Mouse (Mus musculus): Measurements from ENCODE around the gene Aaas. TPM values are rescaled to one million over a fixed set of nuclear protein-coding genes. Genes with fewer than 3 reads are reported as not detected.

Gene Aaas
- polyA plus RNA-seq, 1 experiment from 2014 or later: 42.4 TPM

DNA sequence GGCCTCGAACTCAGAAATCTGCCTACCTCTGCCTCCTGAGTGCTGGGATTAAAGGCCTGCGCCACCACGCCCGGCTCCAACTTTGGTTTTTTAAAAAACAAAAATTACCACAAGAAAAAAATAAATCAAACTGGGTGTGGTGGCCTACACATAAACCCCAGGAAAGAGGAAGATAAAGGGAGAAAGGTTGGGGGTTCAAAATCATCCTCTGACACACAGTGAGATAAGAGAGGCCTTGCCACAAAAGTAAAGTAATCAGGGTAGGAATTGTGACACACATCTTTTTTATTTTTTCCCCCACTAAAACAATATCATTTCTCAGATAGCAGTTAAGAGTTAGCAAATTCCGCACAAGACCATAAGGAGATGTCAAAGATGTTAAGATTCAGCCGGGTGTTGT, 33.1 kb upstream of the Aaas start:
- H3K27ac ChIP-seq (ENCODE audit: low read length): no peak overlapping the region
- H3K36me3 ChIP-seq (ENCODE audit: control insufficient read depth, insufficient read depth): no peaks in the 10 kb centered on the region
- H3K4me1 ChIP-seq (ENCODE audit: control insufficient read depth, low read depth, low read length): peaks cover 6% of the 10 kb centered on the region
- no peaks in the 10 kb centered on the region for H3K27me3 ChIP-seq (ENCODE audit: control insufficient read depth, insufficient read depth, low read depth, low read length)
- no peak overlapping the region for H3K4me2 ChIP-seq (ENCODE audit: low read depth, low read length)
- no peak for ATAC-seq (ENCODE audit: low read depth)
- 32% methylated on average over 6 of the region's 6 CpGs for WGBS (ENCODE audit: insufficient replicate concordance)
- H3K9ac ChIP-seq (ENCODE audit: low read depth, low read length): no peak overlapping the region
- H3K4me3 ChIP-seq (ENCODE audit: low read depth, low read length): no peak overlapping the region
- H3K9me3 ChIP-seq (replicated peaks; ENCODE audit: control insufficient read depth, low read length): no peaks in the 10 kb centered on the region

DNA sequence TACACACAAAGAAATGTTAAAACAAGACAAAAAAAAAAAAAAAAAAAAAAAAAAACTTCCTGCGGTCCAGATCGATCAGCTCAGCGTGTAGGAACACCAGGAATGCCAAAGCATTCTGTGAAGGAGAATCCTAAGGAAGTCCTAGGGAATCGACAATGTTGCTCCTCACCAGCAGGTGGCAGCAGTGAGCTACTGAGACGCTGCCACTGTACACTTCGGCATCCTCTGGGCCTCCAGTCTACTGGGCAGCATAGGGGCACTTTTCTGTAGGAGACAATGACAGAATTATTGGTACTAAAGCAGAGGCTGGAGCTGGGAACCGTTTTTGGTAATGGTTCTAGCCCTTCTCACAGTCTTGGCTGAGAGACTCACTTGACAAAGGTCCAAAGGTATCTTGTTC, 31.0 kb upstream of the Aaas start:
- H3K27me3 ChIP-seq (ENCODE audit: control insufficient read depth, insufficient read depth, low read depth, low read length): no peaks in the 10 kb centered on the region; the same call in 1 of the 2 replicates

DNA sequence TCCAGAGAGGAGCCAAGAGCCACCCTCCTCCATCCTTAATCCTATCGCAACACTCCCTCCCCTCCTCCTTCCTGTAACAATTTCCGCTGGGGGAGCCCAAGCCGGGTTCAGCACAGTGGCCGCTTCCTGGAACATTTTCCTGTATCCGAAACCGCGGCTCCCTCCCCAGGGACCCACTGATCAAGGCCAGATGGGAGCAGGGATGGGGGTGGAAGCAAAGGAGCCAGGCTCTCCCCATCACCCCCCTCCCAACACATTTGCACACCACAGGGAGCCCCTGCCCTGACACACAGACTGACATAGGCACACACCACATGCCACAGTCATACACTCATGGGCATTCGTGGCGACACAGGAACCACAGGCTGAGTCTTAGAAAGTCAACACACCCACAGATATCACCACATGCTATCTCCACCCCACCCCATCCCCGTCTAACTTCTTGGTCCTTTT, 27.3 kb upstream of the Aaas start:
- peak overlapping the region; percentile 95 for H3K4me2 ChIP-seq (ENCODE audit: low read depth, low read length)
- peak overlapping the region; percentile 37; the same call in 1 of the 2 replicates for H3K27ac ChIP-seq (ENCODE audit: low read length)
- 4% methylated on average over 10 of the region's 10 CpGs for WGBS (ENCODE audit: insufficient replicate concordance)
- peaks cover 6% of the 10 kb centered on the region for H3K27me3 ChIP-seq (ENCODE audit: control insufficient read depth, insufficient read depth, low read depth, low read length)
- H3K9me3 ChIP-seq (replicated peaks; ENCODE audit: control insufficient read depth, low read length): no peaks in the 10 kb centered on the region
- ATAC-seq (ENCODE audit: low read depth): no peak
- H3K36me3 ChIP-seq (ENCODE audit: control insufficient read depth, insufficient read depth): no peaks in the 10 kb centered on the region
- H3K9ac ChIP-seq (ENCODE audit: low read depth, low read length): no peak overlapping the region
- no peak overlapping the region for H3K4me3 ChIP-seq (ENCODE audit: low read depth, low read length)
- H3K4me1 ChIP-seq (ENCODE audit: control insufficient read depth, low read depth, low read length): peaks cover 23% of the 10 kb centered on the region

More for the DNA sequence above, 31.0 kb upstream of the Aaas start:
- H3K27ac ChIP-seq (ENCODE audit: low read length): no peak overlapping the region
- no peaks in the 10 kb centered on the region for H3K36me3 ChIP-seq (ENCODE audit: control insufficient read depth, insufficient read depth)
- no peaks in the 10 kb centered on the region for H3K9me3 ChIP-seq (replicated peaks; ENCODE audit: control insufficient read depth, low read length)
- WGBS (ENCODE audit: insufficient replicate concordance): 1% methylated on average over 7 of the region's 7 CpGs
- peaks cover 17% of the 10 kb centered on the region for H3K4me1 ChIP-seq (ENCODE audit: control insufficient read depth, low read depth, low read length)
- H3K4me3 ChIP-seq (ENCODE audit: low read depth, low read length): no peak overlapping the region
- no peak overlapping the region for H3K4me2 ChIP-seq (ENCODE audit: low read depth, low read length)
- no peak overlapping the region for H3K9ac ChIP-seq (ENCODE audit: low read depth, low read length)
- ATAC-seq (ENCODE audit: low read depth): 0 out of 2 replicates have a peak, but pooled peaks have one; percentile 39

DNA sequence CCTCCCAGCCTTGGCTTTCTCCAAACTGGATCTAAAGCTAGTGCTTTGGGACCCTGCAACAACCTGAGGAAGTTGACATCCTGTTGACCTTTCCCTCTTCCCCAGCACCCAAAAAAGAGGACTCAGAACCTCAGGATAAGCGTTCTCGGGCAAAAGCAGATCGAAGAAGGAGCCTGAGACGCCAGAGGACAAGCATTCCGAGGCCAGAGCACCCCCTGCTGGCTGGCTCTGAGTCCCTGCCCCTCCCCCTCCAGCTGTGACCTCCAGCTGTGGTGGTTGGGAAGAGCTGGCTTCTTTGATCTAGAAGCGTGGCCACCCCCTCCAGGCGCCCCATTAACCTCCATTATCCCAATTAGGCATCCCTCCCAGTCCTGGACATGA, 26.6 kb upstream of the Aaas start:
- Histone ChIP-seq H3K9ac (ENCODE audit: low read depth, low read length) (peak overlapping the region; percentile 55), H3K4me2 (ENCODE audit: low read depth, low read length) (peak overlapping the region; percentile 95), H3K4me1 (ENCODE audit: control insufficient read depth, low read depth, low read length) (peaks cover 23% of the 10 kb centered on the region), H3K27me3 (ENCODE audit: control insufficient read depth, insufficient read depth, low read depth, low read length) (peaks cover 8% of the 10 kb centered on the region), H3K36me3 (ENCODE audit: control insufficient read depth, insufficient read depth) (no peaks in the 10 kb centered on the region), H3K4me3 (ENCODE audit: low read depth, low read length) (peak overlapping the region; percentile 63), H3K9me3 (replicated peaks; ENCODE audit: control insufficient read depth, low read length) (no peaks in the 10 kb centered on the region), H3K27ac (ENCODE audit: low read length) (no peak overlapping the region)
- ATAC-seq (ENCODE audit: low read depth): peak; percentile 74
- WGBS (ENCODE audit: insufficient replicate concordance): under 1% methylated on average over 7 of the region's 7 CpGs

DNA sequence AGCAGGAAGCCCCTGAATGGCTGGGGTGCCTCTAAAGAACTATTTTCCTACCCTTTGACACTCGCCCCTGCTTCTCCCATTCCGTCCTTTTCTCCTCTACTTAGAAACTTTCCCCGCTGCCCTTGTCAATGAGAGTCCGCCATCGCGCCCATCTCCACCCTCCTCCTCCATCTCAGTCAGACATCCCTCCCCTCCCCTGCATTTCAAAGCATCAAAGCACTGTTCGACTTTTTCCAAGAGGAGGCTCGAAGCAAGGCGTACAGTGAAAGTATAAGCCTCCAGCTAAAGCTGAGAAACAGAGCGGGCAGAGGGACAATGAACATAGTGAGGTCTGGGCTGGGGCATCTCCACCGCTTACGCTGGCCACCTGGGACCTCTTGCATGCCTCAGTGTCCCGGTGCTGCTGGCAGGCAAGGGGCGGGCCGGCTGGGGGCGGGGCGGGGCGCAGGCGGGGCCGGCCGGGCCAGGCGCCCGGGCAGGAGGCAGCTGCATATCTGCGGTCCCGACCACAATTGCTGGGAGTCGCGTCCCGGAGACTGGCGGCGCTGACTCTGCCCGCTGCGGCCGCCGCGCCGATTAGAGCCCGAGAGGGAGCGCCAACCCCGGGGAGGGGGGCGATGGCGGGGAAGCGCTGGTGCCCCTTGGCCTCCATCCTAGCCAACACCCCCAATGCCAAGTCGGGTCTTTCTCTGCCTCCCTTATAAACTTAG, 26.0 kb upstream of the Aaas start:
- Histone ChIP-seq H3K27me3 (ENCODE audit: control insufficient read depth, insufficient read depth, low read depth, low read length) (peaks cover 8% of the 10 kb centered on the region), H3K4me2 (ENCODE audit: low read depth, low read length) (peak overlapping the region; percentile 95), H3K9ac (ENCODE audit: low read depth, low read length) (peak overlapping the region; percentile 55), H3K27ac (ENCODE audit: low read length) (no peak overlapping the region), H3K9me3 (replicated peaks; ENCODE audit: control insufficient read depth, low read length) (no peaks in the 10 kb centered on the region), H3K4me3 (ENCODE audit: low read depth, low read length) (peak overlapping the region; percentile 63), H3K4me1 (ENCODE audit: control insufficient read depth, low read depth, low read length) (peaks cover 21% of the 10 kb centered on the region), H3K36me3 (ENCODE audit: control insufficient read depth, insufficient read depth) (no peaks in the 10 kb centered on the region)
- under 1% methylated on average over 42 of the region's 43 CpGs for WGBS (ENCODE audit: insufficient replicate concordance)
- peak; percentile 88 for ATAC-seq (ENCODE audit: low read depth)

DNA sequence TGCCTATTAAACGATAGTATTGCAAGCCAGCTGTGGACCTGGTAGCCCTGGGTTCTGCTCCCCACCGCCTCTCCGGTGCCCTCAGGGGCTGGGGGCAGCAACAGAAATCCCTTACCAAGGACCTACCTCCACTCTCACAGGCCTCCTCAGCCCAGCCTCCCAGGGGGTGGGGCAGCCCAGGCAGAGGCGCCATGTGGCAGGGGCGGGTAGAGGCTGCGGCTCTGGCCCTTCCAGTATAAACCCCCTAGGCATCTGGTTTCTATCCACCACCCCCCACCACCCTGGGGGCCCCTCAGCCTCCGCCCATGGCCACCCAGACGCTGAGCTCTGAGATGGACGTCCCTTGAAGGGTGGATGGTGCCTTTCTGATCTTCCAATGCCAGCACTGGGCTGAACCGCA, 20.2 kb upstream of the Aaas start:
- H3K36me3 ChIP-seq (ENCODE audit: control insufficient read depth, insufficient read depth): no peaks in the 10 kb centered on the region
- H3K9me3 ChIP-seq (replicated peaks; ENCODE audit: control insufficient read depth, low read length): no peaks in the 10 kb centered on the region
- WGBS (ENCODE audit: insufficient replicate concordance): 12% methylated on average over 10 of the region's 10 CpGs
- no peak for ATAC-seq (ENCODE audit: low read depth)
- H3K4me3 ChIP-seq (ENCODE audit: low read depth, low read length): no peak overlapping the region
- no peak overlapping the region for H3K27ac ChIP-seq (ENCODE audit: low read length)
- H3K9ac ChIP-seq (ENCODE audit: low read depth, low read length): no peak overlapping the region
- H3K27me3 ChIP-seq (ENCODE audit: control insufficient read depth, insufficient read depth, low read depth, low read length): peaks cover 53% of the 10 kb centered on the region
- H3K4me2 ChIP-seq (ENCODE audit: low read depth, low read length): no peak overlapping the region
- H3K4me1 ChIP-seq (ENCODE audit: control insufficient read depth, low read depth, low read length): no peaks in the 10 kb centered on the region

DNA sequence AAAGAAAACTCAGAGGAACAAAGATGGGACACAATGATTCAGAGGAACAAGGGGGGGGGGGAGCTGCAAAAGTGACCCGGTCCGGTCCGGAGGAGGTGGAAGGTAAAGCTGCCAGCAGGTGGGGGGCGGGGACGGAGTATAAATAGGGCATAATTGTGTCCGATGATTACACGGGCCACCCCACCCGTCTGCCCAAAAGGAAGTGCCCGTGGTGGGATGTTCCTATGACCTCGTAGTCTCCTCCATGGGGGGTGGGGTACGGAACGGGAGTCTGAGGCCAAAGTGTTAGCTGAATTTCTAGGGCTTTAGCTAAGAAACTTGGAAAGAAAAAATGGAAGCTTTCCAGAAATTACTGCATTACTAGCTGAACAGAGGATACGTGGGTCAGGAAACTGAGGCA, 19.4 kb upstream of the Aaas start:
- Histone ChIP-seq H3K27me3 (ENCODE audit: control insufficient read depth, insufficient read depth, low read depth, low read length) (peaks cover 58% of the 10 kb centered on the region), H3K4me3 (ENCODE audit: low read depth, low read length) (no peak overlapping the region), H3K9ac (ENCODE audit: low read depth, low read length) (no peak overlapping the region), H3K9me3 (replicated peaks; ENCODE audit: control insufficient read depth, low read length) (no peaks in the 10 kb centered on the region), H3K4me1 (ENCODE audit: control insufficient read depth, low read depth, low read length) (no peaks in the 10 kb centered on the region), H3K4me2 (ENCODE audit: low read depth, low read length) (no peak overlapping the region), H3K36me3 (ENCODE audit: control insufficient read depth, insufficient read depth) (no peaks in the 10 kb centered on the region), H3K27ac (ENCODE audit: low read length) (no peak overlapping the region)
- WGBS (ENCODE audit: insufficient replicate concordance): 15% methylated on average over 13 of the region's 13 CpGs
- ATAC-seq (ENCODE audit: low read depth): no peak

DNA sequence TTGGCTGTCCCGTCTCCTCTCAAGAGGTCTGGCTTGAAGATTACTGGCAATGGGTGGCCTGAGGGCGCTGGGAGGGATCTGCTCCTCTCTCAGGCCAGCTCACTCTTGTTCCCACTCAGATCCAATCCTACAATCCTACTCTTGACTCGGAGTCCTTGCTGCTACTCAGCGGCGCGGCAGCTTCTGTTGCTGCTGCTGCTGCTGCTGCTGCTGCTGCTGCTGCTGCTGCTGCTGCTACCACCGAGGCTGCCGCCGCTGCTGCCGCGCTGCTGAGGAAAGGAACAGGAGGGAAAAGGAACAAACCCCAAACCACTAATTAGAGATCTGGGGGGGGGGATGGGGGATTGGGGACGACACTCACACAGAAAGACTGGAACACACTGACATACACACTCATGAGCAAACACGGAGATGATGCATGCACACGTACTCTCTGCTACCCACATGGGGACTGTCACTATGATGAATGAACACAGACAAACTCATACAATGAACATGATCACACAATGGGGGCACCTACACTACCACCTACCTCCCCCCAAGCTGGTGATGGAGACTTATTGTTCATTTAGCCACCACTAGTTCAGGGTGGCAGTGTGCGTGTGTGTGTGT, 16.3 kb upstream of the Aaas start, which contains the start of gene Sp7:
TSS of gene Sp7 (minus strand) at position 450 of the 612 bp plus-strand sequence.
- Histone ChIP-seq H3K4me1 (ENCODE audit: control insufficient read depth, low read depth, low read length) (no peaks in the 10 kb centered on the region), H3K27me3 (ENCODE audit: control insufficient read depth, insufficient read depth, low read depth, low read length) (peaks cover 77% of the 10 kb centered on the region), H3K9me3 (replicated peaks; ENCODE audit: control insufficient read depth, low read length) (no peaks in the 10 kb centered on the region), H3K27ac (ENCODE audit: low read length) (no peak within 1 kb of the TSS), H3K4me3 (ENCODE audit: low read depth, low read length) (no peak within 1 kb of the TSS), H3K4me2 (ENCODE audit: low read depth, low read length) (no peak within 1 kb of the TSS), H3K9ac (ENCODE audit: low read depth, low read length) (no peak within 1 kb of the TSS), H3K36me3 (ENCODE audit: control insufficient read depth, insufficient read depth) (no peaks in the 10 kb centered on the region)
- WGBS (ENCODE audit: insufficient replicate concordance): 8% methylated on average over 15 of the region's 15 CpGs
- no peak for ATAC-seq (ENCODE audit: low read depth)

DNA sequence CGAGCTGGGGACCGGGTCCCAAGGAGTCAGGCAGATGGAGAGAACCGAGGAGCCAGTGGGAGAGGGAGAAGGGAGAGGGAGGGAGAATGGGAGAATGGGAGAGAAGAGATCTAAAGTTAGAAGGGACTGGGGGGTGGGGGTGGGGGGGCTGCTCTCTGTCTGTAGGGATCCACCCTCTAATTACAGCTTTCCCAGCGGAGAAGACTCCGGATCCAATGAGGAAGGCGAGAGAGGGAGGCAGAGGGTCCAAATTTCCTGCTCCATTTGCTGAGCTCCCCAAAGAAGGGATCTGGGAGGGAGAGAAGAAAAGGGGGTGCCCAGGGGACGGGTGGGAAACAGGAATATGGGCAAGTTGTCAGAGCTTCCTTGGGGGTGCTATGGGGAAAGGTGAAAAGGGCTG, 15.7 kb upstream of the Aaas start:
- no peak overlapping the region for H3K4me3 ChIP-seq (ENCODE audit: low read depth, low read length)
- ATAC-seq (ENCODE audit: low read depth): no peak
- 15% methylated on average over 7 of the region's 7 CpGs for WGBS (ENCODE audit: insufficient replicate concordance)
- H3K27ac ChIP-seq (ENCODE audit: low read length): no peak overlapping the region
- H3K4me1 ChIP-seq (ENCODE audit: control insufficient read depth, low read depth, low read length): no peaks in the 10 kb centered on the region
- H3K9me3 ChIP-seq (replicated peaks; ENCODE audit: control insufficient read depth, low read length): no peaks in the 10 kb centered on the region
- H3K27me3 ChIP-seq (ENCODE audit: control insufficient read depth, insufficient read depth, low read depth, low read length): peaks cover 73% of the 10 kb centered on the region
- H3K4me2 ChIP-seq (ENCODE audit: low read depth, low read length): no peak overlapping the region
- no peak overlapping the region for H3K9ac ChIP-seq (ENCODE audit: low read depth, low read length)
- no peaks in the 10 kb centered on the region for H3K36me3 ChIP-seq (ENCODE audit: control insufficient read depth, insufficient read depth)
